Mouse (Mus musculus) CH12F3 (cell line): ENCODE data around the gene Romo1.
"Not testable (repeated sequence)": the region's sequence is repeated elsewhere in the genome, so short reads cannot be mapped to it uniquely, and the experiment has no call there.

Experiments used
- in situ Hi-C: fragments of 300-500 bp; cut with MboI; formaldehyde crosslinking; loops from 2 replicates; pipeline ENCODE4 v1.14.3; 2020; ENCODE audit warnings: low sequenced_read_pairs

Gene Romo1

GRCm38 (mm10) chr2:156143953-156144724 is at the start of gene Romo1, which contains the start of gene Nfs1:
Romo1 (plus strand) TSS chr2:156144039.
Nfs1 (minus strand) TSS chr2:156144186.
- in situ Hi-C loops, result no loop called here

- in situ Hi-C loops, result no loop called here
Observed at GRCm38 (mm10) chr2:156110627-156111357, 33.0 kb upstream of the Romo1 start.

GRCm38 (mm10) chr2:156111358-156112079 is 32.3 kb upstream of the Romo1 start, which contains the start of the genes Cpne1 and Rbm12:
Cpne1 (minus strand) TSS chr2:156111965.
Rbm12 (minus strand) TSS chr2:156111978.
- in situ Hi-C loops, result no loop called here

GRCm38 (mm10) chr2:156112080-156112423 is 31.8 kb upstream of the Romo1 start:
- in situ Hi-C loops, result not testable (repeated sequence)

GRCm38 (mm10) chr2:156119566-156119965 is 24.3 kb upstream of the Romo1 start:
- in situ Hi-C loops, result no loop called here

- in situ Hi-C loops, result loop anchor here (10.0 kb wide), 1 partner anchor 159 kb away; no protein-coding TSS in a partner anchor
Observed at GRCm38 (mm10) chr2:156123731-156124130, 20.1 kb upstream of the Romo1 start.

GRCm38 (mm10) chr2:156126992-156127391 is 16.8 kb upstream of the Romo1 start, which contains the start of gene Gm28036:
Gm28036 (minus strand) TSS chr2:156127092.
- in situ Hi-C loops, result loop anchor here (10.0 kb wide), 1 partner anchor 162 kb away; no protein-coding TSS in a partner anchor

GRCm38 (mm10) chr2:156134161-156134560 is 9.7 kb upstream of the Romo1 start:
- in situ Hi-C loops, result no loop called here

GRCm38 (mm10) chr2:156135695-156136094 is 8.1 kb upstream of the Romo1 start:
- in situ Hi-C loops, result no loop called here

- in situ Hi-C loops, result no loop called here
Observed at GRCm38 (mm10) chr2:156142820-156143219, 1.0 kb upstream of the Romo1 start.

GRCm38 (mm10) chr2:156143367-156143766 is 472 bp upstream of the Romo1 start:
- in situ Hi-C loops, result no loop called here

GRCm38 (mm10) chr2:156145486-156146130 is 1.8 kb downstream of the Romo1 start:
- in situ Hi-C loops, result no loop called here

GRCm38 (mm10) chr2:156146272-156146989 is 2.6 kb downstream of the Romo1 start:
- in situ Hi-C loops, result no loop called here

- in situ Hi-C loops, result no loop called here
Observed at GRCm38 (mm10) chr2:156147316-156147915, 3.6 kb downstream of the Romo1 start.

GRCm38 (mm10) chr2:156151538-156151937 is 7.7 kb downstream of the Romo1 start:
- in situ Hi-C loops, result no loop called here

- in situ Hi-C loops, result no loop called here
Observed at GRCm38 (mm10) chr2:156165478-156165877, 21.6 kb downstream of the Romo1 start.

- in situ Hi-C loops, result no loop called here
Observed at GRCm38 (mm10) chr2:156166557-156166956, 22.7 kb downstream of the Romo1 start.

- in situ Hi-C loops, result no loop called here
Observed at GRCm38 (mm10) chr2:156177079-156177478, 33.2 kb downstream of the Romo1 start.

GRCm38 (mm10) chr2:156177651-156178050 is 33.8 kb downstream of the Romo1 start:
- in situ Hi-C loops, result no loop called here
